Mouse (Mus musculus): ENCODE results near the gene Plscr5. TPM values are rescaled to one million over a fixed set of nuclear protein-coding genes. Genes with fewer than 3 reads are reported as not detected.
A peak's percentile ranks its signal among the peaks of the same experiment; 100 is the strongest.
"Not testable (repeated sequence)": the region's sequence is repeated elsewhere in the genome, so short reads cannot be mapped to it uniquely, and the experiment has no call there.

The Plscr5 gene
- not detected in 2 replicates for polyA plus RNA-seq (2015; fragmentation: Nextera tagmentation; extraction: Ambion mirVana)

- not testable (repeated sequence) for H3K4me2 ChIP-seq (replicated peaks; ENCODE audit: low read depth); H3K27me3 ChIP-seq (replicated peaks; ENCODE audit: control insufficient read depth, insufficient read depth, low read length); H3K9ac ChIP-seq (ENCODE audit: low read depth, low read length); H3K4me3 ChIP-seq (ENCODE audit: low read depth, low read length); ATAC-seq; H3K27ac ChIP-seq (ENCODE audit: low read depth, low read length); H3K4me1 ChIP-seq (replicated peaks; ENCODE audit: control insufficient read depth, insufficient read depth, low read length); H3K36me3 ChIP-seq (ENCODE audit: control insufficient read depth, insufficient read depth); H3K9me3 ChIP-seq (ENCODE audit: control insufficient read depth)
- WGBS, result 56% methylated on average over 9 of the region's 9 CpGs
Measured at GRCm38 (mm10) chr9:92192636-92193035, at the start of gene Plscr5. TSS of gene Plscr5 (plus strand) at chr9:92192936.

DNA sequence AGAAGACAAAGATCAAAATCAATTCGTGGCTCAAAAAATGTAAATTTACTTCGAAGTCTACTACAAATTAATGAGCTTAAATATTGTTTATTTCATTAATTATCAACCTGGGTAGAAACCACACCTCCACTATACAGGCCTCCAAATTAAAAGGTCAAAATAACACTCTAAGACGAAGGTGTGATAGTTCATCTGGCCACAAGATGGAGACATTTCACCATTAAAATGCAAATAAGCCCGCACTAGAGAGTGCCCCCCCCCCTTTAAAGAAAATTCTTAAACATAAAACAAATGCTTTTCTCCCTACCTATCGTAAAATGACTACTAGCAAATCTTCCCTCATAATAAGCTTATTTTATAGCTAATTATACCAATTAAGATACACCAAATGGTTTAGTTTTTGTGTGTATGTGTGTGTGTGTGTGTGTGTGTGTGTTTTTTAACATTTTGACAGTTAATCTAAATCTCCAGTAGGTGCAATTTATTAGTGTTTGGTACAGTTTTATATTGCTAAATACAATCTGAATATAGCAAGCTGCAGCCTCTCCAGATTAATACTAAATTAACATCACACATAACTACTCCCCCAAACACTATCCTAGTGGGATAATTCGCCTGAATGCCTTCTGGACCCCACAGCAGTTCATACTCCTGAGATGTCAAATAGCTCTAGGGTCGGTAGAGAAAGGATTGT is 45.0 kb upstream of the Plscr5 start:
- no peak for ATAC-seq
- no peak overlapping the region for H3K9ac ChIP-seq (ENCODE audit: low read depth, low read length)
- WGBS, result 19% methylated on average over 7 of the region's 7 CpGs
- H3K36me3 ChIP-seq (ENCODE audit: control insufficient read depth, insufficient read depth), result no peaks in the 10 kb centered on the region
- no peaks in the 10 kb centered on the region for H3K9me3 ChIP-seq (ENCODE audit: control insufficient read depth)
- H3K4me3 ChIP-seq (ENCODE audit: low read depth, low read length), result no peak overlapping the region
- H3K27me3 ChIP-seq (replicated peaks; ENCODE audit: control insufficient read depth, insufficient read depth, low read length), result no peaks in the 10 kb centered on the region
- H3K4me1 ChIP-seq (replicated peaks; ENCODE audit: control insufficient read depth, insufficient read depth, low read length), result no peaks in the 10 kb centered on the region
- H3K4me2 ChIP-seq (replicated peaks; ENCODE audit: low read depth), result no peak overlapping the region
- H3K27ac ChIP-seq (ENCODE audit: low read depth, low read length), result no peak overlapping the region
- peak; percentile 70 for TF ChIP-seq CTCF (IDR thresholded peaks at IDR 0.05; ENCODE audit: low read depth)

DNA sequence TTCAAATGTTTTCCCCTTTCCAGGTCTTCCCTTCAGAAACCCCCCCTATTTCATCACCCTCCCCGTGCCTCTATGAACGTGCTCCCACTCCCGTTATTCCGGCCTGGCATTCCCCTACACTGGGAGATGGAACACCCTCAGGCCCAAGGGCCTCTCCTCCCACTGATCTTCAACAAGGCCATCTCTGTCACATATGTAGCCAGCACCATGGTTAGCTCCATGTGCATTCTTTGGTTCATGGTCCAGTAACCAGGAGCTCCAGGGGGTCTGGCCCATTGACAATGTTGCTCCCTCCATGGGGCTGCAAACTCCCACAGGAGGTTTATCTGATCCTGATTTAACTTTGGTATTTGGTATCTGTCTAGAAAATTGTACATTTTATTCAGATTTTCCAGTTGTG is 30.5 kb upstream of the Plscr5 start:
- Histone ChIP-seq H3K9me3 (ENCODE audit: control insufficient read depth) (no peaks in the 10 kb centered on the region), H3K4me2 (replicated peaks; ENCODE audit: low read depth) (no peak overlapping the region), H3K4me1 (replicated peaks; ENCODE audit: control insufficient read depth, insufficient read depth, low read length) (no peaks in the 10 kb centered on the region), H3K27me3 (replicated peaks; ENCODE audit: control insufficient read depth, insufficient read depth, low read length) (no peaks in the 10 kb centered on the region), H3K27ac (ENCODE audit: low read depth, low read length) (no peak overlapping the region), H3K4me3 (ENCODE audit: low read depth, low read length) (no peak overlapping the region), H3K9ac (ENCODE audit: low read depth, low read length) (no peak overlapping the region), H3K36me3 (ENCODE audit: control insufficient read depth, insufficient read depth) (no peaks in the 10 kb centered on the region)
- no peak for TF ChIP-seq CTCF (IDR thresholded peaks at IDR 0.05; ENCODE audit: low read depth)
- WGBS, result 76% methylated on average over 4 of the region's 4 CpGs
- ATAC-seq, result no peak

DNA sequence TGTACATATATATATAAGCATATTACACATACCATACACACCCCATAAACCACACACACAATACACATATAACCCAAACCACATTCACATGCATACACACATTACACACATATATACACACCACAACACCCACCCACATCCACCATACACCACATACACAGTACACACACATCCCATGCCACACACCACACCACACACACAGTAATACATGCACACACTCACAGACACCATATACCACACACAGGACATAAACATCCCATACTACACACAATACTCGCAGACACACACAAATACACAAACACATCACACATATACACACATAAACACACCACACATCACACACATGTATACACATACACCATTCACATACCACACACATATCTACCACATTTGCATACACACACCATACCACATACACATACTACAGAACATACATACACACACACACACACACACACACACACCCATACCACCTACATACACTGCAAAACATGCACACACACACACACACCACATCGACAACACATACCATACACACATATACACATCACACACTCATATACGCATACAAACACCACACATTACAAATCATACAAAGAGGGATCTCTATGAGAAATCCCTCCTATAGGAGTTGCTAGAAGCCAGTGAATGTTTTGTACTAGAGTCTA is 19.3 kb upstream of the Plscr5 start:
- no peak for ATAC-seq
- H3K9me3 ChIP-seq (ENCODE audit: control insufficient read depth), result no peaks in the 10 kb centered on the region
- 93% methylated on average over 3 of the region's 3 CpGs for WGBS

DNA sequence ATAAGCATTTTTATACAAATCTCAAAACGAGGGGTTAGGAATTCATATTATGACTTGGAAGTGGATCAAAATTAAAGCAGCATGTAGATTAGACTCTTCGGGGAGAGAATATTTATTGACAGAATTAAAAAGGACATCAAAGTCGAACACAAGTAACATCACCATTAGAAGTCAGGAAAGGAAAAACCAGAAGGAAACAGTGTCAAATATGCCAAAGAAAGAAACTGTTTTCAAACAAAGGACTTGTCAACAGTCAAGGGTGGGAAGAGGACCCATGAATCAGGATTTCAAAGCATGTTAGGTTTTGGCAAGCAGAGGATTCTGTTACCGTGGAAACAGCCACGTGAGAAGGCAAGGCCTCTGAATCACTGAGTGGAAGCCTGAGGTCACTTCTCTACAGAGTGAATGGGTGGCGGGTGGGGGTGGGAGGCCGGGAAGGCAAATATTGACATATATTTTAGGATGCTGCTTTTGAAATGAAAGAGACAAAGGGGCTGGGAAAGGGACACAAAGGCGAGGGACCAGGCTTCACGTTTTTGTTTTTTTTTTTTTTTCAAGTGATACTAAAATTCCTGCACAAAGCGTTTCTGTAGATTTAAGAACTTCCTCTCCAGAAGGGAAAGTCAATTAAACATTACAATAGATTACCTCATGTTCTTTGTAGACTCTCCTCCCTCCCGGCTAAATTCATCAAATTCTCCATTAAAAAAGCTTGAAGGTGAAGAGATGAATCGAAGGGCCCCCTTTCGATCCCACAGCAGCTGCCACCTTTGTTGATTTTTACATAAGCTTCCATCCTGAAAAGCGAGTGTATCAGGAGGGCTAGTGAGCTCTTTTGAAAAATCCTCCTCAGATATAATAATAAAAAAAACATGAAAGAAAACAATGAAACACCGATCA is 18.3 kb upstream of the Plscr5 start:
- 48% methylated on average over 15 of the region's 15 CpGs for WGBS
- no peak for ATAC-seq
- TF ChIP-seq CTCF (IDR thresholded peaks at IDR 0.05; ENCODE audit: low read depth), result no peak

More for the DNA sequence above, 19.3 kb upstream of the Plscr5 start:
- H3K36me3 ChIP-seq (ENCODE audit: control insufficient read depth, insufficient read depth), result no peaks in the 10 kb centered on the region
- H3K4me3 ChIP-seq (ENCODE audit: low read depth, low read length), result no peak overlapping the region
- no peak overlapping the region for H3K9ac ChIP-seq (ENCODE audit: low read depth, low read length)
- no peaks in the 10 kb centered on the region for H3K27me3 ChIP-seq (replicated peaks; ENCODE audit: control insufficient read depth, insufficient read depth, low read length)
- H3K4me2 ChIP-seq (replicated peaks; ENCODE audit: low read depth), result no peak overlapping the region
- no peak overlapping the region for H3K27ac ChIP-seq (ENCODE audit: low read depth, low read length)
- H3K4me1 ChIP-seq (replicated peaks; ENCODE audit: control insufficient read depth, insufficient read depth, low read length), result no peaks in the 10 kb centered on the region
- no peak for TF ChIP-seq CTCF (IDR thresholded peaks at IDR 0.05; ENCODE audit: low read depth)

GRCm38 (mm10) chr9:92178861-92179469 is 13.8 kb upstream of the Plscr5 start:
- Histone ChIP-seq H3K4me2 (replicated peaks; ENCODE audit: low read depth) (no peak overlapping the region), H3K4me1 (replicated peaks; ENCODE audit: control insufficient read depth, insufficient read depth, low read length) (no peaks in the 10 kb centered on the region), H3K27me3 (replicated peaks; ENCODE audit: control insufficient read depth, insufficient read depth, low read length) (no peaks in the 10 kb centered on the region), H3K9me3 (ENCODE audit: control insufficient read depth) (0 out of 2 replicates have a peak, but pooled peaks cover 5% of the 10 kb centered on the region), H3K9ac (ENCODE audit: low read depth, low read length) (no peak overlapping the region), H3K4me3 (ENCODE audit: low read depth, low read length) (no peak overlapping the region), H3K36me3 (ENCODE audit: control insufficient read depth, insufficient read depth) (no peaks in the 10 kb centered on the region), H3K27ac (ENCODE audit: low read depth, low read length) (no peak overlapping the region)
- ATAC-seq, result no peak
- WGBS, result 86% methylated on average over 2 of the region's 2 CpGs
- TF ChIP-seq CTCF (IDR thresholded peaks at IDR 0.05; ENCODE audit: low read depth), result no peak

More for the DNA sequence above, 18.3 kb upstream of the Plscr5 start:
- H3K4me3 ChIP-seq (ENCODE audit: low read depth, low read length), result no peak overlapping the region
- no peak overlapping the region for H3K27ac ChIP-seq (ENCODE audit: low read depth, low read length)
- H3K4me2 ChIP-seq (replicated peaks; ENCODE audit: low read depth), result no peak overlapping the region
- no peaks in the 10 kb centered on the region for H3K27me3 ChIP-seq (replicated peaks; ENCODE audit: control insufficient read depth, insufficient read depth, low read length)
- no peak overlapping the region for H3K9ac ChIP-seq (ENCODE audit: low read depth, low read length)
- no peaks in the 10 kb centered on the region for H3K36me3 ChIP-seq (ENCODE audit: control insufficient read depth, insufficient read depth)
- no peaks in the 10 kb centered on the region for H3K9me3 ChIP-seq (ENCODE audit: control insufficient read depth)
- H3K4me1 ChIP-seq (replicated peaks; ENCODE audit: control insufficient read depth, insufficient read depth, low read length), result no peaks in the 10 kb centered on the region

Data from intestine, postnatal 0 days (tissue).